Mouse (Mus musculus) liver, postnatal 0 days (tissue): Measurements from ENCODE around the gene 9930021J03Rik.

Experiments used
- CTCF ChIP-seq: sonication (generic); IDR thresholded peaks from 2 replicates; pipeline ENCODE4 v1.5.1; 2016; ENCODE audit warnings: antibody characterized with exemption, low read depth
- EP300 ChIP-seq: IDR thresholded peaks from 2 replicates; pipeline ENCODE4 v1.6.1; 2016; ENCODE audit warnings: antibody characterized with exemption, low read depth, mild to moderate bottlenecking

DNA sequence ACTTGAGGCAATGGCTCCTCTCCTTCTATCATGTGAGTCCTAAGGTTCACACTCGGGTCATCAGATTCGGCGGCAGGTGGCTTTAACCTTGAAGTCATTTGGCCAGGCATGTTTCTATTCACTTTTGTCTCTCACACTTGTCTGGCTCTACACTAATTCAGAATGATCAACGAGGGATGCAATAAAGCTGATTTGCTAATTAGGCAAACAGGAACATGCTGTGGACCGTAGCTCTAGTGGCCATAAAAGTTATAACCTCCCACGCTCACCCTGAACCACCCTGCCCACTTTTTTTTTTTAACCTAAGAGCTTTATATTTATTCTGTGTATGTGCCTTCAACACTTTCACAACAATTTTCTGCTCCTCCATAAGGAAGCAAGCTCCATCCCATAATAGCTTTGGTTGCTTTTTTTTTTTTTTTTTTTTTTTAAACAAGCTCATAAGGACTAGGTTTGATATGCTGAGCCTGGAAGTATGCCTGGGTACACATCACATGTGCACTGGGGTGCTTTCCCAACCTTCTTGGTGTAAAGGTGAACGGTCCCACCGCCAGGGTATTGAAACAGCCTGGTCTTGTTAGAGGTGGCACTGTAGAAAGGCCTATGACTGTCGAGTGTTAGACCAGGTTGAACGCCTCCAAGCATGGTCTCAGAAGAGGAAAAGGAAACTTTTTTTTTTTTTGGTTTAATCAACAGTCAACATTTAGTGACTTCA lies 129.2 kb downstream of the 9930021J03Rik start:
- no peak for TF ChIP-seq EP300
- no peak for TF ChIP-seq CTCF
